Mouse (Mus musculus) left cerebral cortex, adult 11 months (tissue): ENCODE measurements around the gene Tax1bp1.
A peak's percentile ranks its signal among the peaks of the same experiment; 100 is the strongest.

Experiments
- DNase-seq: peaks from one replicate; pipeline ENCODE4 v3.0.0; 2022; ENCODE audit warnings: low spot score

Tax1bp1 gene

GRCm38 (mm10) chr6:52705280-52705679 is 8.2 kb upstream of the Tax1bp1 start:
- DNase-seq: no peak

- no peak for DNase-seq
These were observed 5.7 kb upstream of the Tax1bp1 start for GRCm38 (mm10) chr6:52707815-52708214.

GRCm38 (mm10) chr6:52712563-52712962 is 966 bp upstream of the Tax1bp1 start:
- DNase-seq: no peak

GRCm38 (mm10) chr6:52713897-52714509 is 474 bp downstream of the Tax1bp1 start:
- peak; percentile 34 for DNase-seq

GRCm38 (mm10) chr6:52717493-52718192 is 4.1 kb downstream of the Tax1bp1 start:
- no peak for DNase-seq

GRCm38 (mm10) chr6:52724805-52725439 is 11.4 kb downstream of the Tax1bp1 start:
- DNase-seq: peak; percentile 40

GRCm38 (mm10) chr6:52730338-52730737 is 16.8 kb downstream of the Tax1bp1 start:
- no peak for DNase-seq

GRCm38 (mm10) chr6:52734630-52735029 is 21.1 kb downstream of the Tax1bp1 start:
- DNase-seq: no peak

- DNase-seq: no peak
These were observed 39.3 kb downstream of the Tax1bp1 start for GRCm38 (mm10) chr6:52752832-52753231.

GRCm38 (mm10) chr6:52765206-52765605 is 51.7 kb downstream of the Tax1bp1 start:
- DNase-seq: no peak

- DNase-seq: no peak
These were observed 57.3 kb downstream of the Tax1bp1 start for GRCm38 (mm10) chr6:52770789-52771188.

- DNase-seq: no peak
These were observed 59.6 kb downstream of the Tax1bp1 start for GRCm38 (mm10) chr6:52773132-52773531.

GRCm38 (mm10) chr6:52775350-52775749 is 61.8 kb downstream of the Tax1bp1 start:
- no peak for DNase-seq

- no peak for DNase-seq
These were observed 62.4 kb downstream of the Tax1bp1 start for GRCm38 (mm10) chr6:52775956-52776355.

- DNase-seq: no peak
These were observed 63.5 kb downstream of the Tax1bp1 start for GRCm38 (mm10) chr6:52777034-52777433.

- no peak for DNase-seq
These were observed 65.0 kb downstream of the Tax1bp1 start for GRCm38 (mm10) chr6:52778523-52778922.

GRCm38 (mm10) chr6:52779546-52779945 is 66.0 kb downstream of the Tax1bp1 start:
- no peak for DNase-seq

GRCm38 (mm10) chr6:52790316-52790715 is 76.8 kb downstream of the Tax1bp1 start:
- no peak for DNase-seq

- no peak for DNase-seq
These were observed 77.3 kb downstream of the Tax1bp1 start for GRCm38 (mm10) chr6:52790781-52791180.

GRCm38 (mm10) chr6:52792455-52792854 is 78.9 kb downstream of the Tax1bp1 start:
- no peak for DNase-seq

- DNase-seq: no peak
These were observed 81.7 kb downstream of the Tax1bp1 start for GRCm38 (mm10) chr6:52795029-52795841.

- no peak for DNase-seq
These were observed 82.6 kb downstream of the Tax1bp1 start for GRCm38 (mm10) chr6:52796035-52796598.
